Mouse (Mus musculus) liver, postnatal 0 days (tissue): Measurements from ENCODE around the gene Lrrc29.

ENCODE experiments used
- CTCF ChIP-seq: sonication (generic); IDR thresholded peaks from 2 replicates; pipeline ENCODE4 v1.5.1; 2016; ENCODE audit warnings: antibody characterized with exemption, low read depth
- EP300 ChIP-seq: IDR thresholded peaks from 2 replicates; pipeline ENCODE4 v1.6.1; 2016; ENCODE audit warnings: antibody characterized with exemption, low read depth, mild to moderate bottlenecking

DNA sequence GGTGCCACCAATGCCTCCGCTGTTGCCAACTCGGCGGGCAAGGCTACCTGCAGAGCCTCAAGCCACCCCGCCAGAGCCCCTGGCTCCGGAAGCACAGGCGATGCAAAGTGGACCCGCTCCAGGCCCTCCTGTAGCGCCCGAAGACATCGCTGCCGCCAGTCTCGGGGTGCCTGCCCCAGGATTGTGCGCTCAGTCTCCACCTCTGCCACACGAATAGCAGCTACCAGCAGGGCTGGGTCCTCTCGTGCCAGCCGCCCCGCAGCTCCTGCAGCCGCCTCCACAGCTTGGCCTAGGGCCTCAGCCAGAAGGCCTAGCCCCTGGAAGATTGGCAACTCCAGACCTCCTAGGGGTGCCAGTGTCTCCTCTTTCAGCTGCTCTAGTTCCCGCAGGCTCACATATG, 32.7 kb downstream of the Lrrc29 start:
- no peak for TF ChIP-seq CTCF
- TF ChIP-seq EP300: no peak
